Mouse (Mus musculus): ENCODE measurements around the gene Tbxas1. TPM values are rescaled to one million over a fixed set of nuclear protein-coding genes. Genes with fewer than 3 reads are reported as not detected.

Tbxas1 gene
- polyA plus RNA-seq, 1 experiment from 2014 or later = 2.7 TPM

- Histone ChIP-seq H3K27ac (replicated peaks) (no peak overlapping the region), H3K4me1 (replicated peaks) (no peaks in the 10 kb centered on the region), H3K4me2 (no peak overlapping the region), H3K9ac (no peak overlapping the region), H3K9me3 (no peaks in the 10 kb centered on the region), H3K4me3 (no peak overlapping the region), H3K27me3 (no peaks in the 10 kb centered on the region), H3K36me3 (peaks cover 16% of the 10 kb centered on the region)
- ATAC-seq (ENCODE audit: low FRiP score, low read depth) = no peak
- 26% methylated on average over 4 of the region's 4 CpGs for WGBS
Observed at GRCm38 (mm10) chr6:39131480-39131879, 256.3 kb downstream of the Tbxas1 start.

- H3K4me2 ChIP-seq = no peak overlapping the region
- no peaks in the 10 kb centered on the region for H3K9me3 ChIP-seq
- H3K27ac ChIP-seq (replicated peaks) = no peak overlapping the region
- H3K4me3 ChIP-seq = no peak overlapping the region
- H3K9ac ChIP-seq = no peak overlapping the region
- H3K36me3 ChIP-seq = peaks cover 18% of the 10 kb centered on the region
- no peaks in the 10 kb centered on the region for H3K4me1 ChIP-seq (replicated peaks)
- 66% methylated on average over 5 of the region's 5 CpGs for WGBS
- ATAC-seq (ENCODE audit: low FRiP score, low read depth) = no peak
- no peaks in the 10 kb centered on the region for H3K27me3 ChIP-seq
Observed at GRCm38 (mm10) chr6:39132556-39132955, 257.4 kb downstream of the Tbxas1 start.

Other genes with a start within 250 kb of the Tbxas1 start
- 0.08 and 0.21 TPM in 2 replicates for gene Klrg2, start 238.2 kb upstream of the Tbxas1 start, polyA plus RNA-seq (2015; fragmentation: Nextera tagmentation; extraction: Ambion mirVana)
- gene Clec2l, start 212.3 kb upstream of the Tbxas1 start, polyA plus RNA-seq (2015; fragmentation: Nextera tagmentation; extraction: Ambion mirVana) = 36.8 and 43.6 TPM in 2 replicates
- 34.6 and 37.0 TPM in 2 replicates for gene Hipk2, start 761 bp downstream of the Tbxas1 start, polyA plus RNA-seq (2015; fragmentation: Nextera tagmentation; extraction: Ambion mirVana)
- 2.9 and 3.9 TPM in 2 replicates for gene Parp12, start 242.9 kb downstream of the Tbxas1 start, polyA plus RNA-seq (2015; fragmentation: Nextera tagmentation; extraction: Ambion mirVana)

Data from hindbrain, embryonic 15.5 days (tissue).